Mouse (Mus musculus): Measurements from ENCODE around the gene Gadd45a. TPM values are rescaled to one million over a fixed set of nuclear protein-coding genes. Genes with fewer than 3 reads are reported as not detected.

The Gadd45a gene
- polyA plus RNA-seq, 1 experiment from 2014 or later, result 17.6 TPM

GRCm38 (mm10) chr6:67030846-67031245 is 6.4 kb downstream of the Gadd45a start:
- no peak overlapping the region for H3K27ac ChIP-seq (replicated peaks; ENCODE audit: low read depth, low read length)
- WGBS, result 66% methylated on average over 5 of the region's 5 CpGs
- H3K4me3 ChIP-seq (ENCODE audit: low read depth, low read length), result no peak overlapping the region
- H3K27me3 ChIP-seq (ENCODE audit: control insufficient read depth, insufficient read depth, low read length), result no peaks in the 10 kb centered on the region
- H3K9me3 ChIP-seq (ENCODE audit: control insufficient read depth, low read length), result no peaks in the 10 kb centered on the region
- H3K36me3 ChIP-seq (ENCODE audit: control insufficient read depth, insufficient read depth, low read length), result no peaks in the 10 kb centered on the region
- peaks cover 2% of the 10 kb centered on the region; the same call in 1 of the 2 replicates for H3K4me1 ChIP-seq (ENCODE audit: control insufficient read depth, insufficient read depth, low read length)
- DNase-seq (ENCODE audit: low spot score) (no peak), ATAC-seq (ENCODE audit: insufficient number of reproducible peaks, low FRiP score, low TSS enrichment, low read depth) (no peak)
- H3K9ac ChIP-seq (ENCODE audit: low read length), result no peak overlapping the region
- H3K4me2 ChIP-seq (ENCODE audit: low read depth, severe bottlenecking), result no peak overlapping the region

GRCm38 (mm10) chr6:67030416-67030815 is 6.8 kb downstream of the Gadd45a start:
- no peak overlapping the region for H3K4me3 ChIP-seq (ENCODE audit: low read depth, low read length)
- H3K9me3 ChIP-seq (ENCODE audit: control insufficient read depth, low read length), result no peaks in the 10 kb centered on the region
- ATAC-seq (ENCODE audit: insufficient number of reproducible peaks, low FRiP score, low TSS enrichment, low read depth) (no peak), DNase-seq (ENCODE audit: low spot score) (no peak)
- H3K27ac ChIP-seq (replicated peaks; ENCODE audit: low read depth, low read length), result no peak overlapping the region
- H3K36me3 ChIP-seq (ENCODE audit: control insufficient read depth, insufficient read depth, low read length), result no peaks in the 10 kb centered on the region
- H3K9ac ChIP-seq (ENCODE audit: low read length), result no peak overlapping the region
- H3K4me1 ChIP-seq (ENCODE audit: control insufficient read depth, insufficient read depth, low read length), result no peaks in the 10 kb centered on the region
- no peak overlapping the region for H3K4me2 ChIP-seq (ENCODE audit: low read depth, severe bottlenecking)
- H3K27me3 ChIP-seq (ENCODE audit: control insufficient read depth, insufficient read depth, low read length), result no peaks in the 10 kb centered on the region
- WGBS, result 34% methylated on average over 2 of the region's 2 CpGs

GRCm38 (mm10) chr6:67029987-67030386 is 7.3 kb downstream of the Gadd45a start:
- no peaks in the 10 kb centered on the region for H3K27me3 ChIP-seq (ENCODE audit: control insufficient read depth, insufficient read depth, low read length)
- H3K4me3 ChIP-seq (ENCODE audit: low read depth, low read length), result no peak overlapping the region
- no peak overlapping the region for H3K9ac ChIP-seq (ENCODE audit: low read length)
- no peak for DNase-seq (ENCODE audit: low spot score)
- no peak overlapping the region for H3K27ac ChIP-seq (replicated peaks; ENCODE audit: low read depth, low read length)
- H3K4me1 ChIP-seq (ENCODE audit: control insufficient read depth, insufficient read depth, low read length), result no peaks in the 10 kb centered on the region
- H3K4me2 ChIP-seq (ENCODE audit: low read depth, severe bottlenecking), result no peak overlapping the region
- 62% methylated on average over 3 of the region's 3 CpGs for WGBS
- no peaks in the 10 kb centered on the region for H3K9me3 ChIP-seq (ENCODE audit: control insufficient read depth, low read length)
- ATAC-seq (ENCODE audit: insufficient number of reproducible peaks, low FRiP score, low TSS enrichment, low read depth), result no peak
- no peaks in the 10 kb centered on the region for H3K36me3 ChIP-seq (ENCODE audit: control insufficient read depth, insufficient read depth, low read length)

GRCm38 (mm10) chr6:67029312-67029950 is 7.8 kb downstream of the Gadd45a start:
- no peaks in the 10 kb centered on the region for H3K36me3 ChIP-seq (ENCODE audit: control insufficient read depth, insufficient read depth, low read length)
- DNase-seq (ENCODE audit: low spot score) (no peak), ATAC-seq (ENCODE audit: insufficient number of reproducible peaks, low FRiP score, low TSS enrichment, low read depth) (no peak)
- H3K27me3 ChIP-seq (ENCODE audit: control insufficient read depth, insufficient read depth, low read length), result no peaks in the 10 kb centered on the region
- no peak overlapping the region for H3K4me2 ChIP-seq (ENCODE audit: low read depth, severe bottlenecking)
- H3K4me3 ChIP-seq (ENCODE audit: low read depth, low read length), result no peak overlapping the region
- H3K9me3 ChIP-seq (ENCODE audit: control insufficient read depth, low read length), result no peaks in the 10 kb centered on the region
- H3K9ac ChIP-seq (ENCODE audit: low read length), result no peak overlapping the region
- no peak overlapping the region for H3K27ac ChIP-seq (replicated peaks; ENCODE audit: low read depth, low read length)
- no peaks in the 10 kb centered on the region for H3K4me1 ChIP-seq (ENCODE audit: control insufficient read depth, insufficient read depth, low read length)
- 48% methylated on average over 5 of the region's 5 CpGs for WGBS

- Histone ChIP-seq H3K4me1 (ENCODE audit: control insufficient read depth, insufficient read depth, low read length) (no peaks in the 10 kb centered on the region), H3K9ac (ENCODE audit: low read length) (no peak overlapping the region), H3K27ac (replicated peaks; ENCODE audit: low read depth, low read length) (no peak overlapping the region), H3K4me3 (ENCODE audit: low read depth, low read length) (no peak overlapping the region), H3K9me3 (ENCODE audit: control insufficient read depth, low read length) (no peaks in the 10 kb centered on the region), H3K4me2 (ENCODE audit: low read depth, severe bottlenecking) (no peak overlapping the region), H3K27me3 (ENCODE audit: control insufficient read depth, insufficient read depth, low read length) (no peaks in the 10 kb centered on the region), H3K36me3 (ENCODE audit: control insufficient read depth, insufficient read depth, low read length) (no peaks in the 10 kb centered on the region)
- ATAC-seq (ENCODE audit: insufficient number of reproducible peaks, low FRiP score, low TSS enrichment, low read depth) (no peak), DNase-seq (ENCODE audit: low spot score) (no peak)
- WGBS, result 83% methylated on average over 9 of the region's 9 CpGs
These were observed 9.7 kb downstream of the Gadd45a start for GRCm38 (mm10) chr6:67027438-67028142.

GRCm38 (mm10) chr6:67026661-67027060 is 10.6 kb downstream of the Gadd45a start:
- 60% methylated on average over 3 of the region's 3 CpGs for WGBS
- no peak overlapping the region for H3K27ac ChIP-seq (replicated peaks; ENCODE audit: low read depth, low read length)
- no peak for ATAC-seq (ENCODE audit: insufficient number of reproducible peaks, low FRiP score, low TSS enrichment, low read depth)

GRCm38 (mm10) chr6:67023729-67024128 is 13.5 kb downstream of the Gadd45a start:
- no peak for ATAC-seq (ENCODE audit: insufficient number of reproducible peaks, low FRiP score, low TSS enrichment, low read depth)
- Histone ChIP-seq H3K27ac (replicated peaks; ENCODE audit: low read depth, low read length) (no peak overlapping the region), H3K4me2 (ENCODE audit: low read depth, severe bottlenecking) (no peak overlapping the region), H3K4me3 (ENCODE audit: low read depth, low read length) (no peak overlapping the region), H3K9ac (ENCODE audit: low read length) (no peak overlapping the region), H3K36me3 (ENCODE audit: control insufficient read depth, insufficient read depth, low read length) (no peaks in the 10 kb centered on the region), H3K27me3 (ENCODE audit: control insufficient read depth, insufficient read depth, low read length) (no peaks in the 10 kb centered on the region), H3K9me3 (ENCODE audit: control insufficient read depth, low read length) (no peaks in the 10 kb centered on the region), H3K4me1 (ENCODE audit: control insufficient read depth, insufficient read depth, low read length) (no peaks in the 10 kb centered on the region)
- no peak for DNase-seq (ENCODE audit: low spot score)
- WGBS, result 84% methylated on average over 4 of the region's 4 CpGs

More at GRCm38 (mm10) chr6:67026661-67027060, 10.6 kb downstream of the Gadd45a start:
- Histone ChIP-seq H3K9ac (ENCODE audit: low read length) (no peak overlapping the region), H3K27me3 (ENCODE audit: control insufficient read depth, insufficient read depth, low read length) (no peaks in the 10 kb centered on the region), H3K4me1 (ENCODE audit: control insufficient read depth, insufficient read depth, low read length) (no peaks in the 10 kb centered on the region), H3K4me3 (ENCODE audit: low read depth, low read length) (no peak overlapping the region), H3K36me3 (ENCODE audit: control insufficient read depth, insufficient read depth, low read length) (no peaks in the 10 kb centered on the region), H3K4me2 (ENCODE audit: low read depth, severe bottlenecking) (no peak overlapping the region), H3K9me3 (ENCODE audit: control insufficient read depth, low read length) (no peaks in the 10 kb centered on the region)
- DNase-seq (ENCODE audit: low spot score), result no peak

GRCm38 (mm10) chr6:67021308-67021707 is 15.9 kb downstream of the Gadd45a start:
- no peak overlapping the region for H3K9ac ChIP-seq (ENCODE audit: low read length)
- WGBS, result 84% methylated on average over 5 of the region's 5 CpGs
- no peaks in the 10 kb centered on the region for H3K27me3 ChIP-seq (ENCODE audit: control insufficient read depth, insufficient read depth, low read length)
- H3K36me3 ChIP-seq (ENCODE audit: control insufficient read depth, insufficient read depth, low read length), result no peaks in the 10 kb centered on the region
- H3K4me1 ChIP-seq (ENCODE audit: control insufficient read depth, insufficient read depth, low read length), result no peaks in the 10 kb centered on the region
- ATAC-seq (ENCODE audit: insufficient number of reproducible peaks, low FRiP score, low TSS enrichment, low read depth), result no peak
- H3K9me3 ChIP-seq (ENCODE audit: control insufficient read depth, low read length), result no peaks in the 10 kb centered on the region
- H3K4me3 ChIP-seq (ENCODE audit: low read depth, low read length), result no peak overlapping the region
- H3K4me2 ChIP-seq (ENCODE audit: low read depth, severe bottlenecking), result no peak overlapping the region
- no peak overlapping the region for H3K27ac ChIP-seq (replicated peaks; ENCODE audit: low read depth, low read length)
- no peak for DNase-seq (ENCODE audit: low spot score)

Data from limb, embryonic 11.5 days (tissue).